Mouse (Mus musculus): ENCODE measurements at regions not wholly inside any gene's neighbourhood (a gene's known extent, or its start where the extent isn't known, plus 50 kb on each side); places are given as distances from the start of the nearest gene placed in this dataset.

- H3K4me3 ChIP-seq (ENCODE audit: insufficient read depth in 1 of 2, low read depth in 2 of 2, low read length in 2 of 2), result no peak overlapping the region
- no peaks in the 10 kb centered on the region for H3K9me3 ChIP-seq (ENCODE audit: control insufficient read depth, low read length)
- DNase-seq (ENCODE audit: low read depth in 3 of 3, low spot score in 3 of 3), result no peak
- H3K9ac ChIP-seq (replicated peaks), result no peak overlapping the region
- H3K4me1 ChIP-seq (replicated peaks; ENCODE audit: control insufficient read depth in 2 of 2, insufficient read depth in 2 of 2, low read length in 1 of 2), result no peaks in the 10 kb centered on the region
- TF ChIP-seq EP300 (IDR thresholded peaks at IDR 0.05; ENCODE audit: low read depth) (no peak), CTCF (IDR thresholded peaks at IDR 0.05; ENCODE audit: low read depth) (no peak)
- ATAC-seq (ENCODE audit: insufficient read depth), result peak; percentile 56
- no peaks in the 10 kb centered on the region for H3K27me3 ChIP-seq (ENCODE audit: control insufficient read depth, insufficient read depth, low read length)
- H3K36me3 ChIP-seq (replicated peaks; ENCODE audit: control insufficient read depth, insufficient read depth, low read depth), result no peaks in the 10 kb centered on the region
- 17% methylated on average over 4 of the region's 4 CpGs for WGBS (ENCODE audit: insufficient replicate concordance)
- H3K4me2 ChIP-seq (ENCODE audit: low read depth), result no peak overlapping the region
- no peak overlapping the region for H3K27ac ChIP-seq
Measured at GRCm38 (mm10) chr3:118070129-118070528, 201.4 kb upstream of the Snx7 start.

GRCm38 (mm10) chr3:118063679-118064078 lies 194.9 kb upstream of the Snx7 start:
- no peaks in the 10 kb centered on the region for H3K27me3 ChIP-seq (ENCODE audit: control insufficient read depth, insufficient read depth, low read length)
- H3K9ac ChIP-seq (replicated peaks), result no peak overlapping the region
- no peak for ATAC-seq (ENCODE audit: insufficient read depth)
- no peaks in the 10 kb centered on the region for H3K9me3 ChIP-seq (ENCODE audit: control insufficient read depth, low read length)
- no peaks in the 10 kb centered on the region for H3K4me1 ChIP-seq (replicated peaks; ENCODE audit: control insufficient read depth in 2 of 2, insufficient read depth in 2 of 2, low read length in 1 of 2)
- H3K4me3 ChIP-seq (ENCODE audit: insufficient read depth in 1 of 2, low read depth in 2 of 2, low read length in 2 of 2), result no peak overlapping the region
- 20% methylated on average over 2 of the region's 2 CpGs for WGBS (ENCODE audit: insufficient replicate concordance)
- no peak for DNase-seq (ENCODE audit: low read depth in 3 of 3, low spot score in 3 of 3)
- no peaks in the 10 kb centered on the region for H3K36me3 ChIP-seq (replicated peaks; ENCODE audit: control insufficient read depth, insufficient read depth, low read depth)
- H3K27ac ChIP-seq, result no peak overlapping the region
- no peak for TF ChIP-seq CTCF (IDR thresholded peaks at IDR 0.05; ENCODE audit: low read depth)
- TF ChIP-seq EP300 (IDR thresholded peaks at IDR 0.05; ENCODE audit: low read depth), result no peak
- no peak overlapping the region for H3K4me2 ChIP-seq (ENCODE audit: low read depth)

GRCm38 (mm10) chr3:118062569-118062968 lies 193.8 kb upstream of the Snx7 start:
- no peak overlapping the region for H3K27ac ChIP-seq
- DNase-seq (ENCODE audit: low read depth in 3 of 3, low spot score in 3 of 3) (no peak), ATAC-seq (ENCODE audit: insufficient read depth) (no peak)
- H3K4me2 ChIP-seq (ENCODE audit: low read depth), result no peak overlapping the region
- no peak overlapping the region for H3K9ac ChIP-seq (replicated peaks)
- no peaks in the 10 kb centered on the region for H3K4me1 ChIP-seq (replicated peaks; ENCODE audit: control insufficient read depth in 2 of 2, insufficient read depth in 2 of 2, low read length in 1 of 2)
- H3K9me3 ChIP-seq (ENCODE audit: control insufficient read depth, low read length), result no peaks in the 10 kb centered on the region
- H3K36me3 ChIP-seq (replicated peaks; ENCODE audit: control insufficient read depth, insufficient read depth, low read depth), result no peaks in the 10 kb centered on the region
- WGBS (ENCODE audit: insufficient replicate concordance), result 52% methylated on average over 1 of the region's 1 CpGs
- no peak overlapping the region for H3K4me3 ChIP-seq (ENCODE audit: insufficient read depth in 1 of 2, low read depth in 2 of 2, low read length in 2 of 2)
- no peaks in the 10 kb centered on the region for H3K27me3 ChIP-seq (ENCODE audit: control insufficient read depth, insufficient read depth, low read length)
- TF ChIP-seq EP300 (IDR thresholded peaks at IDR 0.05; ENCODE audit: low read depth) (no peak), CTCF (IDR thresholded peaks at IDR 0.05; ENCODE audit: low read depth) (no peak)

DNA sequence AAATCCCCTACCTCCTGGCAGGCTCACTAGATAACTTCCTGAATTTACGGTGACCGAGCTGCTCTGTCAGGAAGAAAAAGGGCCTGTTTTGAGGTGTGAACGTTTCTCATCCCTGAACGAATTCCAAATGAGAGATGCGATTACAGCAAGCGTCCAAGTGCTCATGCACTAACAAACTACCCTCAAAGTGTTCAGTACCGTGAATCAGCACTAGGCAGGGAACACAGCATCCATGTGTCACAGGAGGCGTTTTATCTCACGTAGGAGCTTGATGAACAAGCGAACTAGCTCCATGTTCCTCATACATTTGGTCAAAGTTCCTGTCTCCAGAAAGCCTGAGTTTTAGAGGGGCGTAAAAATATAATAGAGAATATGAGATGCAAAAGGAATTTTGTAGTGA lies 178.3 kb upstream of the Snx7 start:
- H3K4me3 ChIP-seq (ENCODE audit: insufficient read depth in 1 of 2, low read depth in 2 of 2, low read length in 2 of 2), result no peak overlapping the region
- no peaks in the 10 kb centered on the region for H3K27me3 ChIP-seq (ENCODE audit: control insufficient read depth, insufficient read depth, low read length)
- no peak overlapping the region for H3K9ac ChIP-seq (replicated peaks)
- no peaks in the 10 kb centered on the region for H3K9me3 ChIP-seq (ENCODE audit: control insufficient read depth, low read length)
- 76% methylated on average over 11 of the region's 11 CpGs for WGBS (ENCODE audit: insufficient replicate concordance)
- no peaks in the 10 kb centered on the region for H3K36me3 ChIP-seq (replicated peaks; ENCODE audit: control insufficient read depth, insufficient read depth, low read depth)
- no peak overlapping the region for H3K27ac ChIP-seq
- no peak for TF ChIP-seq CTCF (IDR thresholded peaks at IDR 0.05; ENCODE audit: low read depth)
- no peak for TF ChIP-seq EP300 (IDR thresholded peaks at IDR 0.05; ENCODE audit: low read depth)
- DNase-seq (ENCODE audit: low read depth in 3 of 3, low spot score in 3 of 3), result no peak
- no peaks in the 10 kb centered on the region for H3K4me1 ChIP-seq (replicated peaks; ENCODE audit: control insufficient read depth in 2 of 2, insufficient read depth in 2 of 2, low read length in 1 of 2)
- no peak for ATAC-seq (ENCODE audit: insufficient read depth)
- no peak overlapping the region for H3K4me2 ChIP-seq (ENCODE audit: low read depth)

DNA sequence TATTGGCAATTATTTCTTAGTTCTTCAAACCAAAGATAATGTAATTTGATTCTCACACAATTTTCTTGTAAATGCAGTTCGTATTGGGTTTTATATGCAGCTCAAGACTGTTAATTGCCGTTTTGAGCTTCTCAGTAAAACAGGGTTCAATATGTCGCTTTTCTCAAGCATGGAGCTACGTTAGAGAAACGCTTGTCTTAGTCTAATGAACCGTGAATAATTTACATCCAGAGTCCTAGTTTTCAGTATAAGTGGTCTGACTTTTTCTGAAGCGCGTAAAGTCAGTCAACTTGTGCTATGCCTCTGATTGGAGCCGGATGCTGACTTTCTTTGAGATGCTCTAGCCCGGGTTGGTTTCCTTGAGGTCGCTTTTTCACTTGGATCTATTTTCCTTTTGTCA lies 177.8 kb upstream of the Snx7 start:
- Histone ChIP-seq H3K9me3 (ENCODE audit: control insufficient read depth, low read length) (no peaks in the 10 kb centered on the region), H3K9ac (replicated peaks) (no peak overlapping the region), H3K4me1 (replicated peaks; ENCODE audit: control insufficient read depth in 2 of 2, insufficient read depth in 2 of 2, low read length in 1 of 2) (no peaks in the 10 kb centered on the region), H3K4me2 (ENCODE audit: low read depth) (no peak overlapping the region), H3K27ac (no peak overlapping the region), H3K4me3 (ENCODE audit: insufficient read depth in 1 of 2, low read depth in 2 of 2, low read length in 2 of 2) (no peak overlapping the region), H3K36me3 (replicated peaks; ENCODE audit: control insufficient read depth, insufficient read depth, low read depth) (no peaks in the 10 kb centered on the region), H3K27me3 (ENCODE audit: control insufficient read depth, insufficient read depth, low read length) (no peaks in the 10 kb centered on the region)
- TF ChIP-seq CTCF (IDR thresholded peaks at IDR 0.05; ENCODE audit: low read depth), result no peak
- no peak for TF ChIP-seq EP300 (IDR thresholded peaks at IDR 0.05; ENCODE audit: low read depth)
- ATAC-seq (ENCODE audit: insufficient read depth) (no peak), DNase-seq (ENCODE audit: low read depth in 3 of 3, low spot score in 3 of 3) (no peak)
- 78% methylated on average over 11 of the region's 11 CpGs for WGBS (ENCODE audit: insufficient replicate concordance)

Measured in liver, embryonic 14.5 days (tissue).